Mouse (Mus musculus): ENCODE measurements around the gene Gm33543.

The Gm33543 gene

DNA sequence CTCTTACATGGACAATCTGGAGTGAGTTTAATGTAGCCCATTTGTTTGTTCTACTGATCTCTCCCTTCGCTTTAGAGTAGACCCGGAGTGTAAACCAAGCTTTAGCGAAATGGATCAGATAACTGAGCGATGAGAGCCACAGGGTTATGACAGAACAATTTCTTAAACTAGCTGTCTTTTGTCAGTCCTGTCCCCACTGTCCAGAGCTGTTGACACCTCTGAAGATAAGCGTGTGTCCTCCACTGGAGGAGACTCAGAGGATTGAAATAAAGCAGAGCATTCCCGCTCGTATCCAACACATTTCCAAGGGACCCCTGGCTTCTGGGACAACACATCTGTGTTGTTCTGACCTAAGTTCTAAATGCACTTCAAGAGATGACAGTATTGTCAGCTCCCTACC lies 67.9 kb downstream of the Gm33543 start:
- no peak for DNase-seq

DNA sequence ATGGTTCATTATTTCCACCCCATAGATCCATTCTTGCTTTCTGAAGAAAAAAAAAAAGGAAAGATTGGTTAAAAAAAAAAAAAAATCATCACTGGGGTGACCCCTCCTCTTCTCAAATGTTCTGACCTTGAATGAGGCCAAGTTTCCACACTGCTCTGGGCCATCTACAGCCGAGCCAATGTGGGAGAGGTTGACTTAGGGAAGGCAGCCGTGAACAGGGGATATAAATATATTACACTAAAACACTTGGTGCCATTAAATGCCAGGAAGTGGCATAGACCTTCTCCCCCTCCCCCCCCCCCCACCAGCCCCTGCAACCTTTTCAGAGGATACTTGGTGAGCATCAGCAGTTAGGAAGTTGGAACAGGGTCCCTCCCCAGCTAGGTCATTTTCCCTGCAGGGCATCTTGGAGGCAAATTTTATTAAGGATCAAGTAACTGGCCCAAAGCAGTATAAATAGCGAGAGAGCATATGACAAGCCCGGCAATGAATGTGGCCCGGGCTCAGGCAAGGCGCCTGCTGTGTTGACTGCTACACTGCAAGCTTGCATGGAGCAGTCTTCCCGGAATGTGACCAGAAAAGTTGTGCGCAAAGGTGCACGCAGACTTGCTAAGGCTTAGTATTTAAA lies 68.6 kb downstream of the Gm33543 start:
- peak; percentile 58 for DNase-seq

Data from kidney, adult 18-20 months (tissue).